Mouse (Mus musculus) intestine, embryonic 15.5 days (tissue): ENCODE results near the gene Epb41l2. TPM values are rescaled to one million over a fixed set of nuclear protein-coding genes. Genes with fewer than 3 reads are reported as not detected.

Experiments
- ATAC-seq: fragments of 200-750 bp; cut with Nextera tagmentation; 2 replicates; pipeline ENCODE4 v1.8.0; 2017; ENCODE audit warnings: moderate TSS enrichment, moderate library complexity
- H3K27ac ChIP-seq: fragments of 300-500 bp; sonication (generic); 2 replicates; pipeline ENCODE4 v1.5.1; 2015; ENCODE audit warnings: mild to moderate bottlenecking, inconsistent platforms
- H3K27me3 ChIP-seq: fragments of 300-500 bp; sonication (generic); replicated peaks from 2 replicates; pipeline ENCODE4 v1.6.1; 2015; ENCODE audit warnings: inconsistent platforms
- H3K36me3 ChIP-seq: fragments of 300-500 bp; sonication (generic); 2 replicates; pipeline ENCODE4 v1.6.1; 2015; ENCODE audit warnings: inconsistent platforms
- H3K4me1 ChIP-seq: fragments of 300-500 bp; sonication (generic); replicated peaks from 2 replicates; pipeline ENCODE4 v1.6.1; 2015; ENCODE audit warnings: inconsistent platforms
- H3K4me2 ChIP-seq: fragments of 300-500 bp; sonication (generic); replicated peaks from 2 replicates; pipeline ENCODE4 v1.6.1; 2015; ENCODE audit warnings: mild to moderate bottlenecking, inconsistent platforms
- H3K4me3 ChIP-seq: fragments of 300-500 bp; sonication (generic); replicated peaks from 2 replicates; pipeline ENCODE4 v1.5.1; 2015; ENCODE audit warnings: inconsistent platforms
- H3K9ac ChIP-seq: fragments of 300-500 bp; sonication (generic); 2 replicates; pipeline ENCODE4 v1.6.1; 2015; ENCODE audit warnings: inconsistent platforms
- H3K9me3 ChIP-seq: fragments of 300-500 bp; sonication (generic); 2 replicates; pipeline ENCODE4 v1.6.1; 2016; ENCODE audit warnings: inconsistent platforms
- WGBS: fragments of 180-500 bp; shearing (Covaris S2); methylation state at CpG from one replicate; pipeline ENCODE4 v1.1.7; 2015; 5-methylcytosine and 5-hydroxymethylcytosine counted together
- polyA plus RNA-seq: library from polyadenylated mRNA; unstranded; fragments of >200 nt; fragmentation: Nextera tagmentation; extraction: Ambion mirVana; gene quantifications from 2 replicates; pipeline ENCODE4 v1.2.1, GENCODE M21; 2015

Gene Epb41l2
- polyA plus RNA-seq, 1 experiment from 2014 or later, result 42.1 TPM

DNA sequence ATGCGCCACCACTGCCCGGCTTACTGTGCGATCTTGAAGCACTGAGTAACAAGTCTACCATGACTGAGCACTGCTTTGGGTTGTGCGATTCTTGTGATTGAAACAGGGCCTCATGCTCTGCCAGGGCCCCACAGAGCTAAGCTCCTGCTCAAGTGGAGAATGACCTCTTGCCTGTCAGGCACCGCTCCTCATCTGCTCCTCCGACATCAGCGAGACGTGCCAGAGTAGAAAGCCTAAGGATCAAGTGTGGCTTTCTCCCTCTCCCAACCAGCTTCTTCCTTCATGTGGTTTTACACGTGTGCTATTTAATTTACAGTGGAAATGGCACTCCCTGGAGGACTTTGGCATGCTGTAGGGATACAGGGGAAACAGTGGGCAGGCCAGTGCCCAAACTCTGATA is 10.1 kb downstream of the Epb41l2 start:
- WGBS, result 87% methylated on average over 9 of the region's 9 CpGs
- no peak for ATAC-seq

DNA sequence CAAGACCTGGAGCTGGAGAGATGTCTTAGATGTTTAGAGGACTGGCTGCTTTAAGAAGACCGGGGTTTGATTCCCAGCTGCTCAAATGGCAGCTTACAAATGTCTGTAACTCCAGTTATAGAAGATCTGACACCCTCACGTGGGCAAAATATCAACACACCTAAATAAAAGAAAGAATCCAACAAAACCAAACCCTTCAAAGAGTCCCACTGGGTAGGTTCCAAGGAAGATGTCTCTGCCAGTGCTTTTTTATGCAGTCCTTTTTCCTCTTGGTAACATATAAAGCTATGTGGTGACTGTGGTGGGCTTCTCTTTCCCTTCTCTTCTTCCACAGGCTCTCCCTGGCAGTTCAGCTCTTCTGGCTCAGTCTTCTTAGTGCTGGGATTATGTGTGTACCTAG is 11.7 kb downstream of the Epb41l2 start:
- Histone ChIP-seq H3K27ac (no peak overlapping the region), H3K9ac (no peak overlapping the region), H3K4me3 (no peak overlapping the region), H3K4me1 (peaks cover 11% of the 10 kb centered on the region; the same call in 1 of the 2 replicates), H3K36me3 (no peaks in the 10 kb centered on the region), H3K4me2 (no peak overlapping the region), H3K27me3 (no peaks in the 10 kb centered on the region), H3K9me3 (no peaks in the 10 kb centered on the region)
- WGBS, result 53% methylated on average over 2 of the region's 2 CpGs
- ATAC-seq, result no peak

More for the DNA sequence above, 10.1 kb downstream of the Epb41l2 start:
- Histone ChIP-seq H3K4me1 (peaks cover 11% of the 10 kb centered on the region; the same call in 1 of the 2 replicates), H3K9ac (no peak overlapping the region), H3K27ac (no peak overlapping the region), H3K4me2 (no peak overlapping the region), H3K27me3 (no peaks in the 10 kb centered on the region), H3K9me3 (no peaks in the 10 kb centered on the region), H3K4me3 (no peak overlapping the region), H3K36me3 (no peaks in the 10 kb centered on the region)

DNA sequence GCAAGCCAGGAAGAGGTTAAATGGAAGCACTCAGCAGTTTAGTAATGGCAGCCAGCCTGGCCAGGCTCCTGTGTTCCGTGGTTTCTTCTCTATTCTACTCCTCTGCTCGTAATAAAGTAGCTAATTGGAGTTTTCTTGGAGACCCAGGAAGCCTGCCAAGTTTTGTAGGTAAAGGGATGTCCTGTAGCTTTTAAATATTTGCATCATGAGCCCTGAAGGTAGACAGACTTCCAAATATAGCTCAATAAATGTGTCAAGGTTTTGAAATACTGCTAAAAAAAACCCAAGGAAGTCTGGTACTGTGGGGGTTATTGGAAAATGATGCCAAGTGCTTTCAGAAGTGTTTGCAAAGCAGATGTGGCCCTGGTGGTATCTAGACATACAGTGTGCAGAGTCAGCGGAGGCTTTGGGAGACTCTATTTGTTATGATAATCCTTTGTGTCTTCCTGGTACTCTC is 12.3 kb downstream of the Epb41l2 start:
- no peaks in the 10 kb centered on the region for H3K36me3 ChIP-seq
- H3K9me3 ChIP-seq, result no peaks in the 10 kb centered on the region
- H3K4me3 ChIP-seq, result no peak overlapping the region
- H3K9ac ChIP-seq, result no peak overlapping the region
- H3K27me3 ChIP-seq, result no peaks in the 10 kb centered on the region
- H3K4me1 ChIP-seq, result peaks cover 11% of the 10 kb centered on the region; the same call in 1 of the 2 replicates
- 22% methylated on average over 3 of the region's 3 CpGs for WGBS
- peak; percentile 42; the same call in 1 of the 2 replicates for ATAC-seq
- H3K27ac ChIP-seq, result no peak overlapping the region
- H3K4me2 ChIP-seq, result no peak overlapping the region

DNA sequence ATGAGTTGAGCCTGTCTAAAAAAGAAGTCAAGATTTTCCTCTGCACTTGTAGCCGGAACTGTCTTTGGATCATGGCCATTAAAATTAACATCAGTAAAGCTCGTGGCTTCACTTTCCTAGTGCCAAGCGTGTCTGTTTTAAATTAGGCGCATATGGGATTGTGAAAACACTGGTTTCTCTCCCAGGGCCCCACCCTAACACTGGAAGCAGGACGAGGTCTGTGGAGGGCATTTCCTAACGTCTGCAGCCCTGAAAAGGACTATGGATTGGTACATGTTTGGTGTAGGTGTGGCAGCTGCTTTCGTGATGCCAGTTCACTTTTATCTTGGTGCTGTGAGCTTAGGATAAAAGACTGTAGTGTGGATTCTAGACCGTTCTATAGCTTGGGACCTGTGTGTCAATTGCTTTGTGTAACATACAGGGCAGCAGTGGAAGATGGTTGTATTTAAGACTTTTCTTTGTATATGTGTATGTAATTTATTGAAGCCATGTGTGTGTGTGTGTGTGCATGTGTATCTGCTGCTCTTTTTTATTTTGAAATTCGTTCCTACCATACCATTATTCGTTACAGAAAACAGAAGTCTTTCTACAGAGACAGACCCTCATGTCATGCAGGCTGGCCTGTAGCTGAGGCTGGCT is 13.0 kb downstream of the Epb41l2 start:
- Histone ChIP-seq H3K4me3 (no peak overlapping the region), H3K27me3 (no peaks in the 10 kb centered on the region), H3K4me1 (peaks cover 11% of the 10 kb centered on the region; the same call in 1 of the 2 replicates), H3K9ac (no peak overlapping the region), H3K4me2 (no peak overlapping the region), H3K36me3 (no peaks in the 10 kb centered on the region), H3K9me3 (no peaks in the 10 kb centered on the region), H3K27ac (no peak overlapping the region)
- peak; percentile 40; the same call in 1 of the 2 replicates for ATAC-seq
- WGBS, result 39% methylated on average over 10 of the region's 10 CpGs

DNA sequence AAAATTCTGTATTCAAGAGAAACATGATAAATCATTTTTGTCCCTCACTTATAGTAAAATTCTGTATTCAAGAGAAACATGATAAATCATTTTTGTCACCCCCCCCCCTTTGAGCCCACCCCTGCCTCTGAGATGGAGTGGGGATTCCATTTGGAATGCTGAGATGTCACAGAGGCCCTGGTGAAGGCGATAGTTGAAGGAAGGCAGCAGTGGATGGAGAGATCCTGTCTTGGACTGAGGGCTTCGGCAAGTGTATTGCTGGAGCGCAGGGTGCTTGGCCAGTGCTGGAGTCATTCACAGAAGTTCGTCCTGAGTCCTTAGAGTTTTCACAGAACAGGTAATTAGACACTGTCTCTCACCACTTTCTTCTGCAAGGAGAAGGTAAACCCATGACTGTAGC is 15.4 kb downstream of the Epb41l2 start:
- 77% methylated on average over 4 of the region's 4 CpGs for WGBS
- Histone ChIP-seq H3K27me3 (no peaks in the 10 kb centered on the region), H3K27ac (no peak overlapping the region), H3K9me3 (no peaks in the 10 kb centered on the region), H3K36me3 (no peaks in the 10 kb centered on the region), H3K4me1 (peaks cover 11% of the 10 kb centered on the region; the same call in 1 of the 2 replicates), H3K9ac (no peak overlapping the region), H3K4me2 (no peak overlapping the region), H3K4me3 (no peak overlapping the region)
- no peak for ATAC-seq

DNA sequence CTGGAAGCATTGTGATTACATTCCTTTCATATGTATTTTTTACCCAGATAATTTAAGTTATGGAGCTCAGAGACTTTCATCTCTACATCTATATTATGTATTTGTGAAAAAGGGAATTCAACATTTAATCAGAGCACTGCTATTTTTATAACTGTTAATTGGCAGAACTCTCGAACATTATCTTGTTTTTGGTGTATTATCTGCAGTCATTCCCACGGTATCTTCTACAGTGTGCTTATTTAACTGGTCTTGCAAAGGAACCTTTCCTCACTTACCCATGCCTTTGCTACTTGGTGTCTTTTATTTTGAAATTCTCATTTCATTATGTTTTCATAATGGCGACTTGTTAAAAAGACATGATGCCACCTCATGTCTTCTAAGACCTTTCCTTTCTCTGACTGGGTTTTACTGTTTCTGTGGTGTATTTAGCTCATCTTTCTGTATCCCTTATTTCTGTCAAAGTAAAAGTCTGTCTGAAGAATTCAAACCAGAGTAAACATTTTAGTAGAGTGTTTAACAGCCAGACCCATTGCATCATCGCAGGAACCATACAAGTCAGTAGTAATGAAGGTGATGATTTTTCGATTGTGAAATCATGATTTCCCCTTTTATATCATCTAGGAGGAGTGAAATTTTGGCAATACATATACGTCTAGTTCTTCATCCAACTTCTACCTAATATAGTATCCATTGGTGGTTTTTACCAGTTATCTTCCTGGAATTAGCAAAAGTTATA is 21.3 kb downstream of the Epb41l2 start:
- Histone ChIP-seq H3K27ac (no peak overlapping the region), H3K4me1 (no peaks in the 10 kb centered on the region), H3K36me3 (no peaks in the 10 kb centered on the region), H3K4me3 (no peak overlapping the region), H3K27me3 (no peaks in the 10 kb centered on the region), H3K9ac (no peak overlapping the region), H3K4me2 (no peak overlapping the region), H3K9me3 (no peaks in the 10 kb centered on the region)
- WGBS, result 78% methylated on average over 6 of the region's 6 CpGs
- ATAC-seq, result no peak

DNA sequence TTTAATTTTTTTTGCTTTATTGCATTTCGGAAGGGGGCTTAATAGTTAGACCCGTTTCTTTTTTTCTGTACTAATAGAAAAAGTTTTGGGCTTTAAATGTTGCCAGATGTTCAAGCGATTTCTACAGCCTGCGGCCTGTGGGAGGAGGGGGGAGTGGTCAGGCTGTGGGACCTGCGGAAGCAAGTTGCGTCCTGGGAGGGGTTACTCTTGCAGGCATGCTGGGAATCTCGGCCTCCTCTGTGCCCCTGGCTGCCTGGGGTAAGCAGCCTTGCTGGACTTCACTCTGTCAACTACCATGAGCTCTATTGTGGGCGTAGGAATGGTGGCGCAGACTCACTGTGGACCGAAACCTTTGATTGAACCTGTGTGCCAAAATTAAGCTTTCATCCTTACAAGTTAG is 22.4 kb downstream of the Epb41l2 start:
- no peak overlapping the region for H3K4me2 ChIP-seq
- no peaks in the 10 kb centered on the region for H3K36me3 ChIP-seq
- H3K9ac ChIP-seq, result no peak overlapping the region
- 0 out of 2 replicates have a peak, but pooled peaks cover 6% of the 10 kb centered on the region for H3K4me1 ChIP-seq
- WGBS, result 64% methylated on average over 10 of the region's 10 CpGs
- no peak overlapping the region for H3K4me3 ChIP-seq
- H3K27me3 ChIP-seq, result no peaks in the 10 kb centered on the region
- no peak for ATAC-seq
- H3K27ac ChIP-seq, result no peak overlapping the region
- H3K9me3 ChIP-seq, result no peaks in the 10 kb centered on the region

DNA sequence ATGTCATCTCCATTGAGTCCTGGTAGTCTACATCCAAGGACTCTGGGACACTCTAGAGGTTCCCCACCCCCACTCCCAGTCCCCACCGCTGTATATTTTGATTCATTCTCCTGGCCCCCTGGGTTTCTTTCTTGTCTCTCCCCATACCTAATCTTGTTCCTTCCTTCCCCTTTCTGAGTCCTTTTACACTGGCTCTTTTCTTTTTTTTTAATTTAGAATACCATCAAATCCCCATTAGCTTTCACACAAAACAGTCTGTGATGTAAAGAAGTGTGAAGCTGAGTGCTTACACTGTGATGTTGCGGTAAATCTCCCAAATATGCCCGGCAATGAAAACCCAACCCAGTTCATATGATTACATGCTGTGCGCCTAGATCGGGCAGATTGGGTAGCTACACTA is 23.6 kb downstream of the Epb41l2 start:
- Histone ChIP-seq H3K4me1 (0 out of 2 replicates have a peak, but pooled peaks cover 7% of the 10 kb centered on the region), H3K4me3 (no peak overlapping the region), H3K27ac (no peak overlapping the region), H3K9me3 (no peaks in the 10 kb centered on the region), H3K27me3 (no peaks in the 10 kb centered on the region), H3K9ac (no peak overlapping the region), H3K36me3 (no peaks in the 10 kb centered on the region), H3K4me2 (no peak overlapping the region)
- WGBS, result 77% methylated on average over 5 of the region's 5 CpGs
- no peak for ATAC-seq

DNA sequence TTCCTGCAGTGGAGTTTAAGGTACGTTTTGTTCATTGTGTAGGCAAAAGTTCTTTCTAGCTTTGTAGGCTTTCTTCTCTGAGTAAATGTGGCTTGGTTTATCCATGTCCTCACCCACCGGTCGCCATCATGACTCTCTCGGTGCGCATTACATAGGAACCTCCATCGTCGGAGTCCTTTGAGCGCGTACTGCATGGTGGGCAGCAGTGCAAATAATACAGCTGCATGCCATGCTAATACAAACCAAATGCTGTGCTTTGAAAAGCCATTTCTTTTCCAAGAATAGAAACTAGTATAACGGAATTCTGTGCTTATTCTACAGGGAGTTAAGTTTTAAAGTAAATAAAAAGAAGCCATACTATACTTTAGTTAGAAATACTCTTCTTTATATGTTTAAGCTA is 24.8 kb downstream of the Epb41l2 start:
- no peak overlapping the region for H3K4me2 ChIP-seq
- 0 out of 2 replicates have a peak, but pooled peaks cover 7% of the 10 kb centered on the region for H3K4me1 ChIP-seq
- H3K36me3 ChIP-seq, result no peaks in the 10 kb centered on the region
- WGBS, result 91% methylated on average over 10 of the region's 10 CpGs
- no peak overlapping the region for H3K27ac ChIP-seq
- H3K9ac ChIP-seq, result no peak overlapping the region
- no peak overlapping the region for H3K4me3 ChIP-seq
- no peaks in the 10 kb centered on the region for H3K9me3 ChIP-seq
- no peak for ATAC-seq
- no peaks in the 10 kb centered on the region for H3K27me3 ChIP-seq

DNA sequence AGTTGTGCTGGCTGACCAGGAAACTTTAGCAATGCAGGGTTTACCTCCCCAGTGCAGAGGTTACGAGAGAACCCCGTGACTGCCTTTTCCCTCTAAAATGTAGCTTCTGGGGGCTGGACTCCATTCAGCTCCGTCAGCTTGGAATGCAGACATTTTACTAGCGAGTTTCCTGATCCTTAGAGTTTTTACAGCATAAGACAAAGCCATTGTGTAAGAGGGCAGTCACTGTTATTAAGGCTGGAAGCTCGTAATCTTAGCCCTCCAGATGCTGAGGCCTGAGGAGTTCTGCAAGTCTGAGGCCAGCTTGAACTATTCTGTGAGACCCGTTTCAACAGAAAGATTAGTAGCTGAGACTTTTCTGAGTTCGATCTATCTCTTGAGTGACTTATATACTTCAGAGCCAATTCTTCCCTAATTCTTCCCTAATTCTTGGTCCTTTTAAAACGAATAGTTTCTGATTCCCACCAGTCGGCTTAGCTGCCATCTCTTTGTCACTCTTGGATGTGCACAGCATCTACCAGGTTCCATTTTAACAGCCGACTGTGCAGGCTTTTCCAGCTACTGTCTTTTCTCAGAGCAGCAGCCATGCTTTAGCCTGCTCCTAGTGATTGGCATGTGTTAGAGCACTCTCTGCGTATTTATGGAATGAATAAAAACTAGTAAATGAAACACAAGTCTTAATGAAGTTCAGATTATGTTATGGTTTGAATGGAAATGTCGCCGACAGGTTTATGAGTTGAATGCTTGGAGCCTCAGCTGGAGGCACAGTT is 26.4 kb downstream of the Epb41l2 start:
- H3K27ac ChIP-seq, result no peak overlapping the region
- H3K9me3 ChIP-seq, result no peaks in the 10 kb centered on the region
- 0 out of 2 replicates have a peak, but pooled peaks cover 7% of the 10 kb centered on the region for H3K4me1 ChIP-seq
- no peak overlapping the region for H3K9ac ChIP-seq
- no peak overlapping the region for H3K4me3 ChIP-seq
- 66% methylated on average over 13 of the region's 13 CpGs for WGBS
- 0 out of 2 replicates have a peak, but pooled peaks have one; percentile 31 for ATAC-seq
- H3K36me3 ChIP-seq, result no peaks in the 10 kb centered on the region
- H3K27me3 ChIP-seq, result no peaks in the 10 kb centered on the region
- no peak overlapping the region for H3K4me2 ChIP-seq

DNA sequence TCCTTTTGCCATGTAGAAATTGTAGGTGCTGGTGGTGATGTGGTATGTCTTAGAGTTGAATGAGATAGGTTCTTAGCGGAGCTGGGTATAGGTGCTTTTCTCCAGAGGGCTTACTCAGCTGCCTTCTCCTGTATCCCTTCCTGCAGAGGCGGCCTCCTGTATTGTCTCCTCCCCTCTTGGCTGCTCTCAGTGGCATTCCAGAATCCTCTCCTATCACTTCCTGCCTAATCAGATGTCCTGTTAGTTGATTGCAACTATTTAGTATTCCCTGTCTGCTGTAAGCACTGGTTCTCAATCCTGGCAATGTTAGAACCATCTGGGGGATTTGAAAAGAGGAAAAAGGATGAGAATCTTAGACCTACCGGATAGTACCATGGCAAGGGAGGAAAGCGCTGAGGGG is 27.3 kb downstream of the Epb41l2 start:
- H3K4me2 ChIP-seq, result no peak overlapping the region
- H3K9me3 ChIP-seq, result no peaks in the 10 kb centered on the region
- H3K4me3 ChIP-seq, result no peak overlapping the region
- H3K4me1 ChIP-seq, result 0 out of 2 replicates have a peak, but pooled peaks cover 7% of the 10 kb centered on the region
- no peak overlapping the region for H3K27ac ChIP-seq
- H3K27me3 ChIP-seq, result no peaks in the 10 kb centered on the region
- H3K9ac ChIP-seq, result no peak overlapping the region
- whole genome bisulfite sequencing, result 76% methylated on average over 4 of the region's 4 CpGs
- H3K36me3 ChIP-seq, result no peaks in the 10 kb centered on the region
- ATAC-seq, result 0 out of 2 replicates have a peak, but pooled peaks have one; percentile 41

DNA sequence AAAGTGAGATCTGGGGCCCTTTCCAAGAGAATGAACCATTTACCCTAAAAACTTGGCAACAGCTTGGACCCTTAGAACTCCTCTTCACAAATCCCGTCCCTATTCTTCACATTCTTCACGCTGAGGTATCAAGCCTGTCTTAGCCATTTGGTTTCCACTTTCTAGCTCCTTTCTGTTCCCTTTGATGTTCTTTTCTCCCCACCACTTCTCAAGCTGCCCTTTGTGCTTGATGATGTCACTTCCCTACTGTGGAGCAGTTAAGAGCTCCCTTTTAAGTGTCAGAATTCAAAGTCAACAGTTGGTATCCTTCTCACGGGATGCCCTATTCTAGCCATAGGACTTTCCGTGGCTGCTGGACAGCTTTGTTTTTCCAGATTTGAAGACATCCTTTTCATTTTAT is 27.7 kb downstream of the Epb41l2 start:
- H3K27ac ChIP-seq, result no peak overlapping the region
- H3K4me1 ChIP-seq, result 0 out of 2 replicates have a peak, but pooled peaks cover 7% of the 10 kb centered on the region
- no peaks in the 10 kb centered on the region for H3K36me3 ChIP-seq
- H3K27me3 ChIP-seq, result no peaks in the 10 kb centered on the region
- ATAC-seq, result no peak
- no peak overlapping the region for H3K4me2 ChIP-seq
- 37% methylated on average over 4 of the region's 4 CpGs for WGBS
- H3K9me3 ChIP-seq, result no peaks in the 10 kb centered on the region
- no peak overlapping the region for H3K9ac ChIP-seq
- no peak overlapping the region for H3K4me3 ChIP-seq
